Mouse (Mus musculus) liver, postnatal 0 days (tissue): ENCODE data around the gene Rsph10b. TPM values are rescaled to one million over a fixed set of nuclear protein-coding genes. Genes with fewer than 3 reads are reported as not detected.

Experiments
- ATAC-seq: fragments of 200-750 bp; cut with Nextera tagmentation; 2 replicates; pipeline ENCODE4 v1.8.0; 2017; ENCODE audit warnings: mild to moderate bottlenecking, moderate library complexity
- DNase-seq: peaks from one replicate; pipeline ENCODE4 v3.0.0-alpha.2; 2016
- H3K27ac ChIP-seq: fragments of 300-500 bp; sonication (generic); 2 replicates; pipeline ENCODE4 v1.5.1; 2014; ENCODE audit warnings: antibody characterized with exemption, moderate library complexity, mild to moderate bottlenecking, low read depth
- H3K27me3 ChIP-seq: fragments of 300-500 bp; sonication (generic); 2 replicates; pipeline ENCODE4 v1.6.1; 2014; ENCODE audit warnings: low read length, control low read depth, mixed read lengths; ENCODE audit not compliant: insufficient read depth
- H3K36me3 ChIP-seq: fragments of 300-500 bp; sonication (generic); replicated peaks from 2 replicates; pipeline ENCODE4 v1.6.1; 2014; ENCODE audit warnings: mild to moderate bottlenecking, control low read depth, low read length, moderate library complexity, mixed read lengths; ENCODE audit not compliant: insufficient read depth
- H3K4me1 ChIP-seq: fragments of 300-500 bp; sonication (generic); 2 replicates; pipeline ENCODE4 v1.6.1; 2014; ENCODE audit warnings: antibody characterized with exemption, mild to moderate bottlenecking, control low read depth; ENCODE audit not compliant: insufficient read depth
- H3K4me2 ChIP-seq: fragments of 300-500 bp; sonication (generic); 2 replicates; pipeline ENCODE4 v1.6.1; 2014; ENCODE audit warnings: low read depth, mild to moderate bottlenecking, low read length, moderate library complexity, mixed read lengths
- H3K4me3 ChIP-seq: fragments of 300-500 bp; sonication (generic); 2 replicates; pipeline ENCODE4 v1.5.1; 2014; ENCODE audit warnings: low read depth, low read length
- H3K9ac ChIP-seq: fragments of 300-500 bp; sonication (generic); replicated peaks from 2 replicates; pipeline ENCODE4 v1.6.1; 2014; ENCODE audit warnings: mild to moderate bottlenecking, moderate library complexity
- H3K9me3 ChIP-seq: fragments of 300-500 bp; sonication (generic); 2 replicates; pipeline ENCODE4 v1.6.1; 2016; ENCODE audit warnings: mild to moderate bottlenecking, control low read depth, low read length, mixed read lengths
- CTCF ChIP-seq: sonication (generic); IDR thresholded peaks from 2 replicates; pipeline ENCODE4 v1.5.1; 2016; ENCODE audit warnings: antibody characterized with exemption, low read depth
- EP300 ChIP-seq: IDR thresholded peaks from 2 replicates; pipeline ENCODE4 v1.6.1; 2016; ENCODE audit warnings: antibody characterized with exemption, low read depth, mild to moderate bottlenecking
- WGBS: fragments of 180-500 bp; shearing (Covaris S2); extraction: QIAGEN DNeasy Blood & Tissue Kit; methylation state at CpG from one replicate; pipeline ENCODE4 v1.1.7; 2014; ENCODE audit not compliant: insufficient replicate concordance; 5-methylcytosine and 5-hydroxymethylcytosine counted together
- polyA plus RNA-seq: library from polyadenylated mRNA; unstranded; fragments of >200 nt; fragmentation: Nextera tagmentation; extraction: Ambion mirVana; gene quantifications from 2 replicates; pipeline ENCODE4 v1.2.1, GENCODE M21; 2015

The Rsph10b gene
- polyA plus RNA-seq, 1 experiment from 2014 or later, result 0.23 TPM

DNA sequence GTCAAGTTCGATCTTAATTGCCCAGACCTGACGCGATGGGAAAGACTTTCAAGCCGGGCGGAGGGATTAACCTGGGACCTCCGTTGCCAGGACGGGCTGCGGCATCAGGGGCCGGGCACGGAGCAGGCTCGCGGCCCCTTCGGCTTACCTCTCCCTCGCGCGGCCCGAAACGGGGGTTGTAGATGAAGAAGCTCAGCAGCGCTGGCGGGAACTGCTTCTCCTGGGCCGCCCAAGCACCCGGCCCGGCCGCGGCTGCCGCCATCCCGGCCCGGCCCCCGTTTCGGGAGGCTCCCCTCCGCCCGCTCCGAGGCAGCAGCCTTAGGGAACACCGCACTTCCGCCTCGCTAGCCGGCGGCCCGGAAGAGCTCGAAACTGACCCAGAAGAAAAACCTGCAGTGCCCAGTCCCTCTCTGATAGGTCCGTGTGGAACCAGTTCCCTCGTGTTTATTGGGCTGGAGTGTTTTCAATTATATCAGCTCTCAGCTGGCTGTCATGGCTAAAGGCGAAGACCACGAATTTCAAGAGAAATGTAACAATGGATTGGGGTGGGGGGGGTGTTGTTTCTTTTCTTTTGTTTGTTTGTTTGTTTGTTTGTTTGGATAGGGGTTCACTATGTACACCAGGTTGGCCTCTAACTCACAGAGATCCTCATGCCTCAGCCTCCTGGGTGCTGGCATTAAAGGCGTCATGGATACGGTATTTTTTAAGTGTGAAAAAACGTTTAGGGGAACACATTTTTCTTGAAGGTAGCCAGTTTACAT lies 81.9 kb downstream of the Rsph10b start, which contains the start of gene Ccz1:
Ccz1 (minus strand) TSS at position 327 of the 761 bp plus-strand sequence.
- 3% methylated on average over 46 of the region's 47 CpGs for WGBS
- peaks cover 11% of the 10 kb centered on the region for H3K4me1 ChIP-seq
- H3K27me3 ChIP-seq, result no peaks in the 10 kb centered on the region
- peak within 1 kb of the TSS; percentile 92 for H3K9ac ChIP-seq
- peak; percentile 99 for ATAC-seq
- no peaks in the 10 kb centered on the region for H3K9me3 ChIP-seq
- peak within 1 kb of the TSS; percentile 96 for H3K27ac ChIP-seq
- no peak for TF ChIP-seq CTCF
- peak; percentile 55 for TF ChIP-seq EP300
- peak within 1 kb of the TSS; percentile 95 for H3K4me3 ChIP-seq
- H3K4me2 ChIP-seq, result peak within 1 kb of the TSS; percentile 67
- peak; percentile 87 for DNase-seq
- peaks cover 22% of the 10 kb centered on the region for H3K36me3 ChIP-seq

DNA sequence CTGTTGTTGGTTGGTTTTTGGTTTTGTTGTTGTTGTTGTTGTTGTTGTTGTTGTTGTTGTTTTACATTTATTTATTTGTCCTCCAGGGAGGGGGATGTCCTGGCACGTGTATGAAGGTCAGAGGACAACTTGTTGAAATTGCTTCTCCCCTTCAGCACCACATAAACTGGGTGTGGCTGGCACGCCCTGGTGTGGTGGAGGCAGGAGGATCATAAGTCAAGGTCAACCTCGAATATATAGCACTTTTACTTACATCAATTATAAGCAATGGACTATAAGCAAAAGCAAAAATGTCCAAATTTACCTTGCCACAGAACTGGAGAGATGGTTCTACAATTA lies 82.4 kb downstream of the Rsph10b start:
- Histone ChIP-seq H3K4me2 (peak overlapping the region; percentile 67), H3K27ac (peak overlapping the region; percentile 96; the same call in 1 of the 2 replicates), H3K36me3 (peaks cover 21% of the 10 kb centered on the region), H3K9ac (no peak overlapping the region), H3K4me3 (peak overlapping the region; percentile 95), H3K27me3 (no peaks in the 10 kb centered on the region), H3K4me1 (peaks cover 11% of the 10 kb centered on the region), H3K9me3 (no peaks in the 10 kb centered on the region)
- no peak for ATAC-seq
- DNase-seq, result no peak
- no peak for TF ChIP-seq EP300
- no peak for TF ChIP-seq CTCF
- 63% methylated on average over 3 of the region's 3 CpGs for WGBS

DNA sequence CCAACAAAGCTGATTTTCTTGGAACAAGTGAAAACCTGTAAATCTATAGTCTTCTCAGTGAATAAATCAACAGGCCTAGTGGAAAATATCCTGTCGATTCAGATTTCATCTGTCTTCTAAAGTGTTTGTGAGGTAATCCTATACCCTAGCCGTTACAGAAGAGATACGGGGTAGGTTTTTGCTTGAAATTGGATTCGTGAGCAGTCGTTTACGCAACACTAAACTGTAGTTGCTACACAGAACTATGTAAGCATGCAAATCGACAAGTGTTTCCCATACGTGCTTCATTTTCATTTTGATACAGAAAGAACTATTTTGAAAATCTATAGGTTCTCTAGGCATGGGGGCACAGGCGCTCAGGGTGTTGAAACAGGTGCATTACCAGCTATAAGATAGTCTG lies 83.0 kb downstream of the Rsph10b start:
- Histone ChIP-seq H3K9me3 (no peaks in the 10 kb centered on the region), H3K4me3 (no peak overlapping the region), H3K9ac (no peak overlapping the region), H3K4me2 (no peak overlapping the region), H3K36me3 (peaks cover 15% of the 10 kb centered on the region), H3K4me1 (peaks cover 11% of the 10 kb centered on the region), H3K27me3 (no peaks in the 10 kb centered on the region), H3K27ac (no peak overlapping the region)
- DNase-seq, result no peak
- 74% methylated on average over 9 of the region's 9 CpGs for WGBS
- TF ChIP-seq CTCF (no peak), EP300 (no peak)
- ATAC-seq, result no peak

DNA sequence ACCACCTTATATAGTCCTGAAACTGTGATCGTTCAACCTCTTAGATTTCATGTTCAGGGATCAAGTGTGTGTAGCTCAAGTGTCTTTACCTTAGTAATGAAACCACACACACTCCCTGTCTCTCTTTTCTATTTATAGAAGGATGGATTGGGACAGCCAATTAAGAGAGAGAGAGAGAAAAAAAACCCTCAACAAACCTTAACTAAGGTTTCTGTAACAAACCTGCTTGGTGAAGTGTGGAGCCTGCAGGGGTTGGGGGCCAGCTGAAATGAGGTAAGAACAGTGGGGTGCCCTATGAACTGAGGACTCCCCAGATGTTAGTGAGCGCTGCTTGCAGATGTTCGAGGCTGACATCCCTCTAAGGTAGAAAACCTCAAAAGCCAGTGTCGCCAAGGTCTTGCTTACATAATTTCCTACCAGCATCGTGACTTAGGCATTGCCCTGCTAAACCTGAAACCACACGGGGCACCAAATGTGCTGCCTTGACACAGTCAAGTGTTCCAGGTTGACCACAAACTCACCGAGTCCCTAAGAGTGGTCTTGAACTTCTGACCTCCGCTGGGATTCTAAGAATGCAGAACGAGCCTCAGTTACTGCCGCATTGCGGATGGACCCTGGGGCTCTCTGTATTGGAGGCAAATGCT lies 93.9 kb downstream of the Rsph10b start, which contains the start of gene Ocm:
Ocm (minus strand) TSS at position 51 of the 644 bp plus-strand sequence.
- no peak within 1 kb of the TSS for H3K4me2 ChIP-seq
- H3K9ac ChIP-seq, result no peak within 1 kb of the TSS
- no peaks in the 10 kb centered on the region for H3K36me3 ChIP-seq
- no peak within 1 kb of the TSS for H3K27ac ChIP-seq
- DNase-seq, result no peak
- H3K4me3 ChIP-seq, result no peak within 1 kb of the TSS
- no peaks in the 10 kb centered on the region for H3K4me1 ChIP-seq
- TF ChIP-seq CTCF (no peak), EP300 (no peak)
- ATAC-seq, result no peak
- no peaks in the 10 kb centered on the region for H3K27me3 ChIP-seq
- WGBS, result 51% methylated on average over 11 of the region's 11 CpGs
- no peaks in the 10 kb centered on the region for H3K9me3 ChIP-seq

DNA sequence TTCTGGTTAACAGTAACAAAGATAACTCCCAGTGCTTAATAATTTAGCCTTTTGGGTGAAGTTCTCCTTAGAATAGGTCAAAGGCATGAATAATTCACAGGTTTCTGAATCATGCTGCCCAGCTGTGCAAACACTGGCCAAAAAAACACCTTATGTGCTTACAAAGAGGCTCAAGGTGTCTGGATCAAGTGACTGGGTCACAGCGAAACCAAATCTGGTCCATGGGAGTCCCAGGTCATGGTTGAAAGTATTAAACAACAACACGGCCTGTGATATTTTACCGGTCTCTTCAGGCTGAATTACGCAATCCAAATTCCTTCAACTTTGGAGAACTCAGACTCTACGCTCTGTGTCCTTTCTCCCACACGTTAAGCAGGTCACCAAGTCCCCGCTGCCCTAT lies 99.7 kb downstream of the Rsph10b start:
- Histone ChIP-seq H3K4me1 (no peaks in the 10 kb centered on the region), H3K27ac (no peak overlapping the region), H3K27me3 (no peaks in the 10 kb centered on the region), H3K4me3 (no peak overlapping the region), H3K9ac (no peak overlapping the region), H3K9me3 (no peaks in the 10 kb centered on the region), H3K4me2 (no peak overlapping the region), H3K36me3 (no peaks in the 10 kb centered on the region)
- DNase-seq, result no peak
- no peak for TF ChIP-seq CTCF
- no peak for TF ChIP-seq EP300
- WGBS, result 67% methylated on average over 7 of the region's 7 CpGs
- no peak for ATAC-seq

DNA sequence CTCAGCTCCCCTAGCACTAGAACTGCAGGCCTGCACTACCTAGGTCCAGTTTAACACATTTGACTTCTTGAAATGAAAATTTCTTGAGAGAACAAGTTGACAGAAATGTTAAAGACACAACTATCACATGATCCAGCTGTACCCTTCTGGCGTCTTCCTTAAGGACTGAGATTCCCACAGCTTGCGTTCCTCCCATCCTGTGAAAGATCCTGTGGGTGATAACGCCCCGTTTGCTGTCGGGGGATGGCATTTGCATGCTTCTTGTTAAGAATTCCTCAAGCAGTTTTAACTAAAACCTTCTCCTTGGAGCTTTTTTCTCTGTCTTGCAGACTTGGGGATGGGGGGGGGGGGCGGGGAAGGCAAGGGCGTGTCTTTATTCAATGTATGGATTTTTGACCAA lies 101.7 kb downstream of the Rsph10b start:
- Histone ChIP-seq H3K36me3 (no peaks in the 10 kb centered on the region), H3K9ac (no peak overlapping the region), H3K27me3 (no peaks in the 10 kb centered on the region), H3K4me1 (no peaks in the 10 kb centered on the region), H3K4me2 (no peak overlapping the region), H3K4me3 (no peak overlapping the region), H3K27ac (no peak overlapping the region), H3K9me3 (no peaks in the 10 kb centered on the region)
- DNase-seq (no peak), ATAC-seq (no peak)
- TF ChIP-seq CTCF (no peak), EP300 (no peak)
- 54% methylated on average over 7 of the region's 7 CpGs for WGBS

Other genes starting within 250 kb of the Rsph10b start
- 2.3 and 2.7 TPM in 2 replicates for gene Usp42, start 200.8 kb upstream of the Rsph10b start, polyA plus RNA-seq
- gene Eif2ak1, start 115.2 kb upstream of the Rsph10b start, polyA plus RNA-seq, result 45.6 and 49.5 TPM in 2 replicates
- gene Ankrd61, start 35.4 kb upstream of the Rsph10b start, polyA plus RNA-seq, result 0.07 TPM in 1 of 2 replicates, not detected in the other
- gene Aimp2, start 23.2 kb upstream of the Rsph10b start, polyA plus RNA-seq, result 22.2 and 25.4 TPM in 2 replicates
- gene Pms2, start 23.1 kb upstream of the Rsph10b start, polyA plus RNA-seq, result 5.6 and 6.6 TPM in 2 replicates
- gene Gm42421, start 4.9 kb upstream of the Rsph10b start, polyA plus RNA-seq, result 0.19 TPM in 1 of 2 replicates, not detected in the other
- gene Ccz1, start 81.8 kb downstream of the Rsph10b start, polyA plus RNA-seq, result 30.5 and 31.5 TPM in 2 replicates
- not detected in 2 replicates for gene Ocm, start 93.6 kb downstream of the Rsph10b start, polyA plus RNA-seq
- gene Lmtk2, start 167.4 kb downstream of the Rsph10b start, polyA plus RNA-seq, result 1.1 and 1.2 TPM in 2 replicates